Mouse (Mus musculus): ENCODE results near the gene Slc2a9. TPM values are rescaled to one million over a fixed set of nuclear protein-coding genes. Genes with fewer than 3 reads are reported as not detected.

Slc2a9 gene
- polyA plus RNA-seq, 1 experiment = 1.9 TPM

Other genes with a start within 250 kb of the Slc2a9 start
- gene Tmem128, start 243.0 kb downstream of the Slc2a9 start, polyA plus RNA-seq (2012; ENCODE audit: insufficient read depth, insufficient read length, missing spikeins) = 53.7 and 66.6 TPM in 2 replicates
- 131 and 159 TPM in 2 replicates for gene Otop1, start 227.2 kb downstream of the Slc2a9 start, polyA plus RNA-seq (2012; ENCODE audit: insufficient read depth, insufficient read length, missing spikeins)
- gene Drd5, start 183.8 kb downstream of the Slc2a9 start, polyA plus RNA-seq (2012; ENCODE audit: insufficient read depth, insufficient read length, missing spikeins) = not detected in 2 replicates
- 48.4 and 56.3 TPM in 2 replicates for gene Wdr1, start 60.1 kb upstream of the Slc2a9 start, polyA plus RNA-seq (2012; ENCODE audit: insufficient read depth, insufficient read length, missing spikeins)
- 1.8 and 2.7 TPM in 2 replicates for gene Zfp518b, start 181.7 kb upstream of the Slc2a9 start, polyA plus RNA-seq (2012; ENCODE audit: insufficient read depth, insufficient read length, missing spikeins)